Mouse (Mus musculus) frontal cortex, postnatal 36 days (tissue): ENCODE measurements around the gene Sys1.

Experiments used
- DNase-seq, 2 experiments: peaks; one replicate each; pipeline ENCODE4 v3.0.0; 2022; ENCODE audit warnings: low spot score in 2 of 2

Gene Sys1

GRCm38 (mm10) chr2:164434681-164435080 lies 22.1 kb upstream of the Sys1 start:
- DNase-seq = no peak

- no peak for DNase-seq
These were observed 21.3 kb upstream of the Sys1 start for GRCm38 (mm10) chr2:164435216-164436090.

GRCm38 (mm10) chr2:164436215-164436913 lies 20.4 kb upstream of the Sys1 start:
- peak in 1 of 2 experiments; percentile 39 for DNase-seq

- no peak for DNase-seq
These were observed 19.8 kb upstream of the Sys1 start for GRCm38 (mm10) chr2:164436961-164437360.

- no peak for DNase-seq
These were observed 19.1 kb upstream of the Sys1 start for GRCm38 (mm10) chr2:164437710-164438109.

- no peak for DNase-seq
These were observed 18.5 kb upstream of the Sys1 start for GRCm38 (mm10) chr2:164438257-164438656.

- DNase-seq = no peak
These were observed 17.8 kb upstream of the Sys1 start for GRCm38 (mm10) chr2:164439001-164439421.

GRCm38 (mm10) chr2:164440314-164440713 lies 16.4 kb upstream of the Sys1 start:
- no peak for DNase-seq

GRCm38 (mm10) chr2:164441155-164441554 lies 15.6 kb upstream of the Sys1 start:
- no peak for DNase-seq

- no peak for DNase-seq
These were observed 15.0 kb upstream of the Sys1 start for GRCm38 (mm10) chr2:164441731-164442130.

GRCm38 (mm10) chr2:164442315-164443050 lies 14.3 kb upstream of the Sys1 start:
- no peak for DNase-seq

GRCm38 (mm10) chr2:164443051-164443437 lies 13.7 kb upstream of the Sys1 start:
- peak; percentile 65 to 67 for DNase-seq

- no peak for DNase-seq
These were observed 13.2 kb upstream of the Sys1 start, which contains the start of gene Sdc4 for GRCm38 (mm10) chr2:164443460-164444000. Gene Sdc4, minus strand, starts transcription at chr2:164443887.

GRCm38 (mm10) chr2:164444701-164445100 lies 12.1 kb upstream of the Sys1 start:
- no peak for DNase-seq

GRCm38 (mm10) chr2:164445399-164446085 lies 11.2 kb upstream of the Sys1 start:
- DNase-seq = no peak

GRCm38 (mm10) chr2:164446086-164446469 lies 10.7 kb upstream of the Sys1 start:
- DNase-seq = no peak

GRCm38 (mm10) chr2:164448140-164448539 lies 8.6 kb upstream of the Sys1 start:
- DNase-seq = no peak

- DNase-seq = no peak
These were observed 7.8 kb upstream of the Sys1 start for GRCm38 (mm10) chr2:164448921-164449320.

- DNase-seq = no peak
These were observed 7.3 kb upstream of the Sys1 start for GRCm38 (mm10) chr2:164449341-164450042.

GRCm38 (mm10) chr2:164452000-164452676 lies 4.6 kb upstream of the Sys1 start:
- no peak for DNase-seq
